Mouse (Mus musculus) adrenal gland (tissue): ENCODE data around the gene Stag3.

Experiments
- intact Hi-C: fragments of 180-260 bp; cut with DNase I; formaldehyde crosslinking; loops from one replicate; pipeline ENCODE4 v1.15.1; 2025
- long read RNA-seq, 2 experiments: library from polyadenylated mRNA; unstranded; transcript quantifications; one replicate each; pipeline ENCODE4 v2.0.0; 2020; ENCODE audit warnings: borderline replicate concordance in 1 of 2; ENCODE audit not compliant: insufficient replicate concordance in 1 of 2

The Stag3 gene
- long read RNA-seq, experiment 1, result 0 reads
- long read RNA-seq, experiment 2, result 0 reads

GRCm38 (mm10) chr5:138279585-138280424 lies at the start of gene Stag3, which contains the start of the genes Gm43720 and Gpc2:
Gene Stag3, plus strand, starts transcription at chr5:138280240.
Gene Gm43720, minus strand, starts transcription at chr5:138279958.
Gene Gpc2, minus strand, starts transcription at chr5:138280005.
- intact Hi-C loops, result no loop called here

GRCm38 (mm10) chr5:138233778-138234177 lies 46.3 kb upstream of the Stag3 start:
- intact Hi-C loops, result no loop called here

GRCm38 (mm10) chr5:138234224-138234623 lies 45.8 kb upstream of the Stag3 start:
- intact Hi-C loops, result no loop called here

- intact Hi-C loops, result no loop called here
Observed at GRCm38 (mm10) chr5:138241511-138241910, 38.5 kb upstream of the Stag3 start.

- intact Hi-C loops, result no loop called here
Observed at GRCm38 (mm10) chr5:138251144-138251543, 28.9 kb upstream of the Stag3 start.

- intact Hi-C loops, result no loop called here
Observed at GRCm38 (mm10) chr5:138253061-138253460, 27.0 kb upstream of the Stag3 start.

- intact Hi-C loops, result loop anchor here (5.0 kb wide), 1 partner anchor 33 kb away; no protein-coding TSS in a partner anchor
Observed at GRCm38 (mm10) chr5:138255353-138256093, 24.5 kb upstream of the Stag3 start, which contains the start of gene Lamtor4. Gene Lamtor4, plus strand, starts transcription at chr5:138255482.

- intact Hi-C loops, result loop anchor here (5.0 kb wide), 1 partner anchor 34 kb away; no protein-coding TSS in a partner anchor
Observed at GRCm38 (mm10) chr5:138256094-138256467, 24.0 kb upstream of the Stag3 start.

GRCm38 (mm10) chr5:138256966-138257584 lies 23.0 kb upstream of the Stag3 start:
- intact Hi-C loops, result loop anchor here (5.0 kb wide), 1 partner anchor 35 kb away; no protein-coding TSS in a partner anchor

GRCm38 (mm10) chr5:138257585-138257978 lies 22.5 kb upstream of the Stag3 start:
- intact Hi-C loops, result loop anchor here (5.0 kb wide), 1 partner anchor 35 kb away; no protein-coding TSS in a partner anchor

- intact Hi-C loops, result loop anchor here (5.0 kb wide), 1 partner anchor 36 kb away; no protein-coding TSS in a partner anchor
Observed at GRCm38 (mm10) chr5:138258078-138258477, 22.0 kb upstream of the Stag3 start.

GRCm38 (mm10) chr5:138258542-138258941 lies 21.5 kb upstream of the Stag3 start:
- intact Hi-C loops, result loop anchor here (5.0 kb wide), 1 partner anchor 36 kb away; no protein-coding TSS in a partner anchor

GRCm38 (mm10) chr5:138258993-138259392 lies 21.0 kb upstream of the Stag3 start:
- intact Hi-C loops, result loop anchor here (5.0 kb wide), 1 partner anchor 37 kb away; no protein-coding TSS in a partner anchor

- intact Hi-C loops, result loop anchor here (10.0 kb wide), 1 partner anchor 185 kb away; the partner anchor contains the start of gene Zfp157
Observed at GRCm38 (mm10) chr5:138260051-138260450, 20.0 kb upstream of the Stag3 start.

GRCm38 (mm10) chr5:138260834-138261233 lies 19.2 kb upstream of the Stag3 start:
- intact Hi-C loops, result loop anchor here (10.0 kb wide), 1 partner anchor 184 kb away; the partner anchor contains the start of gene Zfp157

GRCm38 (mm10) chr5:138262001-138262400 lies 18.0 kb upstream of the Stag3 start:
- intact Hi-C loops, result loop anchor here (10.0 kb wide), 1 partner anchor 183 kb away; the partner anchor contains the start of gene Zfp157

GRCm38 (mm10) chr5:138262582-138263240 lies 17.3 kb upstream of the Stag3 start:
- intact Hi-C loops, result loop anchor here (10.0 kb wide), 1 partner anchor 182 kb away; the partner anchor contains the start of gene Zfp157

- intact Hi-C loops, result loop anchor here (10.0 kb wide), 1 partner anchor 181 kb away; the partner anchor contains the start of gene Zfp157
Observed at GRCm38 (mm10) chr5:138263260-138264206, 16.5 kb upstream of the Stag3 start, which contains the start of gene BC037034. Gene BC037034, minus strand, starts transcription at chr5:138264033.

- intact Hi-C loops, result loop anchor here (10.0 kb wide), 1 partner anchor 181 kb away; the partner anchor contains the start of gene Zfp157
Observed at GRCm38 (mm10) chr5:138264207-138264578, 15.8 kb upstream of the Stag3 start.
